Mouse (Mus musculus) cerebellum, adult 18-20 months (tissue): ENCODE measurements around the gene Rpa2.
A peak's percentile ranks its signal among the peaks of the same experiment; 100 is the strongest.

Experiments
- DNase-seq, 2 experiments: peaks; one replicate each; pipeline ENCODE4 v3.0.0; 2021

Gene Rpa2

DNA sequence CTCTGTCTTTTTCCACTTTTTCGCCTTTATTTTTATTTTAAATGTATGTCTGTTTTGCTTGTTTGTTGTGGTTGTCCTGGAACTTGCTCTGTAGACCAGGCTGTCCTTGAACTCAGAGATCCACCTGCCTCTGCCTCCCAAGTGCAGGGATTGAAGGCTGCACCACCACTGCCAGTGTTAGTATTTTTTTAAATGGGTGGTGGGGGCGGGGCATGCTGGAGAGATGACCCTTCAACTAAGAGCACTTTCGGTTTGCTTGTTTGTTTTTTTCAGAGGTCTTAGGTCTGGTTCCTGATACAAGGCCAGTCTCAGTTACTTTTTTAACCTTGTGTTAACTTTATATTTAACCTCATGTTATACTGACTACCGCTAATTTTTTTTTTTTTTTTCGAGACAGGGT lies 37.0 kb downstream of the Rpa2 start:
- DNase-seq = no peak

GRCm38 (mm10) chr4:132805599-132806197 lies 37.6 kb downstream of the Rpa2 start:
- DNase-seq = no peak

DNA sequence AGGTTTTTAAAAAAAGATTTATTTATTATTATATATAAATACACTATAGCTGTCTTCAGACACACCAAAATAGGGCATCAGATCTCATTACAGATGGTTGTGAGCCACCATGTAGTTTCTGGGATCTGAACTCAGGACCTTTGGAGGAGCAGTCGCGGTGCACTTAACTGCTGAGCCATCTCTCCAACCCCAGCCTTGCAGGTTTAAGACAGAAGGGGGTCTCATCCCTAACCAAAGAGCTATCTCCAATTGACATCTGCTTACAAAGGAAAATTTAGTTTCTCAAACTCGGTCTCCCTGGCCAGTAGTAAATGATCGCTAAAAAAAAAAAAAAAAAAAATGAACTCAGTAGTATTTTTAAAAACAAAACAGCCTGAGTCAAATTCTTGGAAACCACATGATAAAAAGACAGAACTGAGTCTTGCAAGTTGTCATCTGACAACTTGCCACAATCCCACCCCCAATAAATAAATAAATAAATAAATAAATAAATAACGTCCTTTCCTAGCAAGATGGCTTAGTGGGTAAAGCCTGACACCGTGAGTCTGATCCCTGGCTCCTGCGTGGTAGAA lies 38.6 kb downstream of the Rpa2 start:
- DNase-seq = no peak

DNA sequence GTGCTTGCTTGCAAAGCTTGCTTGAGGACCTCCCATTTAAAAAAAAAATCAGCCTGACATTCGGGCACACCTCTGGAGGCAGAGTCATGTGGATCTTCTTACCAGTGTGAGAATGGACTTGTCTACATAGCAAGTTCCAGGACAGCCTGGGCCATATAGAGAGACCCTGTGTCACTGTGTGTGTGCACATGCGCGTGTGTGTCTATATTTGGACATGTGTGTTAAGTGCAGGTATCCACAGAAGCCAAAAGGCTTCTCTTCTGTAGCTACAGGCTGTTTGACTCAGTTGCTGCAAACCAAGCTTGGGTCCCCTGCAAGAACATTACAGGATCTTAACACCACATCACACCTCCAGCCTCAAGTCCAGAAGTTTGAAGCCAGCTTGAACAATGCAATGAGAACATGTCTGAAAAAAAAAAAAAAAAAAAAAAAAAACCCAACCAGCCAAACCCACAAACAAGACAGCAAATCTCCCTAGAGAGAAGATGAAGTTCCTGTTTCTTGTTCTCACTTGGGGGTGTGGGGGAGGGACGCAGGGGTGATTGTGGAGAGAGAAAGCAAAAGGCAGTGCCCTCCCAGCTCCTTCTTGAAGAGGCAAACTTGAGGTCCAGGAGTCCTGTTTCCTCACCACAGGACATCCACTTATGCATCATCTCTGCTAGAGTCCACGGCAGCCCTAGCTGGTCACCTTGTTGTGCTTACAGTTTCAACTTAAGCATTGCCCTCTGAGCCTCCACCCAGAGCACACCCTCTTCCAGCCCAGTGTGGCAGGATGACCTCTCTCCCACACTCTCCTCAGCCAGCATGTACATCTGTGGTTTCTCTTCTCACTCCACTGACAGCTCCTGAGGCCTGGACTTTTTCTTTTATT lies 39.9 kb downstream of the Rpa2 start:
- DNase-seq = no peak

DNA sequence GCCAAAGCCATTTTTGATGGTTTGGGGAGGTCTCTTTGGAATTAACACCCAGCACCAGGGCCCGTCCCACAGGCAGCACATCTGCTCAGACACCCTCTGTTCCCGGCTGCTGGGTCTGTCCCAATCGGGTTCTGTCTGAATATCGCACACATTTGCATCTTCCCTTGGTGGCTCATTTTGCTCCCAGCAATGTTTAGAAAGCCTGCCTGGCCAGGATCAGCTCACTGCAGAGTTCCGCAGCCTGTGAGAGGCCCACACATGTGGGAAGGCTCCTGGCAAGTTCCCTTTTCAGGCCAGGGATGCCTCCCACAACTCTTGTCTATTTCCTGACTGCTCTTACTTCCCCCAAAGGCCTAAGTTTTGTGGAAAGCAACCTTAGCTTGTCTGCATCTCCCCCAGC lies 41.5 kb downstream of the Rpa2 start:
- no peak for DNase-seq

DNA sequence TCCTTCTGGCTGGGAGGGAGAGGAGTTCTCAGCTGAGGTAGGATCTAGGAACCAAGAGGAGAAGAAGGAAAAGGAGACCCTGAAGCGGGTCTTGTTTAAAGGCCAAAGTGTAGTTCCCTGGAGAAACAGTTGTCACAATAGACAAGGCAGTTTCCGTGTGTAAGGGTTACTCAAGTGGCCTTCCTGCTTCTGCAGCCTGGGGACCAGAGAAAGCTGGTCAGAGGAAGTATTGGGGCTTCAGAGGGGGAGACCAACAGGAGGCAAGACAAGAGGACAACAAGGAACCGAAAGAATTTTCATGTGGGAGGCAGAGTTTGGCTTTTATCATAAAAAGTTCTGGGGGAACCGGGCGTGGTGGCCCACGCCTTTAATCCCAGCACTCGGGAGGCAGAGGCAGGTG lies 48.3 kb downstream of the Rpa2 start:
- no peak for DNase-seq

GRCm38 (mm10) chr4:132816855-132817254 lies 48.7 kb downstream of the Rpa2 start:
- no peak for DNase-seq

DNA sequence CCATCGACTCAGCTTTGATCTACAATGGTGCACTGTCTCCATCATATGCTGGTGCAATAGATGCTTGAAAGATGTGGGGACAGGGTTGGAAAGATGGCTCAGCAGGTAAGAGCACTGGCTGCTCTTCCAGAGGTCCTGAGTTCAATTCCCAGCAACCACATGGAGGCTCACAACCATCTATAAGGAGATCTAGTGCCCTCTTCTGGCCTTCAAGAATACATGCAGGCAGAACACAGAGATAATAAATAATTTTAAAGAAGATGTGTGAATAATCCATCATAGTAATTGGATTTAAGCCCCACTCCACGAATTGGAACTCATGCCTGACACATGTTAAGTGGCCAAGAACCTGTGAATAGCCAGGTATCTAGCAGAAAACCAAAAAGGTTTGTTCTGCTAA lies 50.3 kb downstream of the Rpa2 start:
- no peak for DNase-seq

DNA sequence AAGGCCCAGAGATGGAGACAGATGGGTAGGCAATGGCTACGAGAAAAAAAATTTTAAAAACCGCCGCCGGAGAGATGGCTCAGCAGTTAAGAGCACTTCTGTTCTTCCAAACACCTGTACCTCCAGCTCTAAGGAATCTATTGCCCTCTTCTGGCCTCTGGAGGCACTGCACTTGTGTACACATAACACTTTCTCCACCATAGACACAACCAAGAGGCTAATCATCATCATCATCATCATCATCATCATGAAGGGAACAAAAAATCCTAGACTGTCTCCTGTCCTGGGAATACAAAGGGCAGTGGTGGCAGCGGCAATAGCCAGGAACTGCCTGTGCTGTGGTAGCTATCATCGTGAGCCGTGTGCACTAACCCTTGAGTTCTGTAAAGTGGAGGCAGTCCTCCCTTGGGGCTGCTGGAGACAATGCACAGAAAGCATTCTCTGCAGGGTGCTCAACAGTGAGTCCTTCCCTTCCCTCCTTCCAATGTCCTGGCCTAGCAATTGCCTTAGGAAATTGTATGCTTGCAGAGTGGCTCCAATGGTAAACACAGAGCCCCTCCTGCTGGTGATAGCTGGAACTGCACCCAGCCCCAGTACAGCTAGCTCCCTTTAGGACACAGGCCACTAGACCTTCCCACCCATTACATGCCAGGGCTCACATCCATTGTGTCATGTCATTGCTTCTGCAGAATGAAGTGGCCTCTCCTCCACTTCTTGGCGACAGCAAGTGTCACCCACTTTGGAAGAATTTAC lies 55.7 kb downstream of the Rpa2 start:
- DNase-seq = peak in 1 of 2 experiments; percentile 9
